Mouse (Mus musculus) gastrocnemius, adult 2 months (tissue): ENCODE data around the gene 1700001C19Rik. TPM values are rescaled to one million over a fixed set of nuclear protein-coding genes. Genes with fewer than 3 reads are reported as not detected.

ENCODE experiments used
- DNase-seq: peaks from one replicate; pipeline ENCODE4 v3.0.0; 2022
- H3K27ac ChIP-seq: fragments of 200-600 bp; 2 replicates; pipeline ENCODE4 v1.8.1; 2022; ENCODE audit warnings: mild to moderate bottlenecking
- H3K4me3 ChIP-seq: fragments of 200-600 bp; 2 replicates; pipeline ENCODE4 v1.8.1; 2022; ENCODE audit warnings: mild to moderate bottlenecking, moderate library complexity
- CTCF ChIP-seq: fragments of 200-600 bp; IDR thresholded peaks from 2 replicates; pipeline ENCODE4 v1.8.1; 2022; ENCODE audit warnings: antibody characterized with exemption, mild to moderate bottlenecking, moderate library complexity
- intact Hi-C: fragments of 180-260 bp; cut with DNase I; formaldehyde crosslinking; loops from one replicate; pipeline ENCODE4 v1.15.1; 2025
- total RNA-seq, 2 experiments: library from RNA; stranded (reverse); gene quantifications; 2 replicates each; pipeline ENCODE4 v1.2.3; 2021

Gene 1700001C19Rik
- total RNA-seq, 2 experiments from 2014 or later = not detected

- peak; percentile 62 for DNase-seq
- H3K27ac ChIP-seq = no peak overlapping the region
- H3K4me3 ChIP-seq = no peak overlapping the region
- intact Hi-C loops = loop anchor here (2.0 kb wide), 1 partner anchor 74 kb away; no protein-coding TSS in a partner anchor
- peak; percentile 78 for TF ChIP-seq CTCF
Measured at GRCm38 (mm10) chr17:47408558-47408898, 28.6 kb downstream of the 1700001C19Rik start.

GRCm38 (mm10) chr17:47407717-47408557, 29.2 kb downstream of the 1700001C19Rik start:
- Histone ChIP-seq H3K27ac (no peak overlapping the region), H3K4me3 (no peak overlapping the region)
- DNase-seq = no peak
- TF ChIP-seq CTCF = no peak
- intact Hi-C loops = loop anchor here (2.0 kb wide), 1 partner anchor 75 kb away; no protein-coding TSS in a partner anchor

DNA sequence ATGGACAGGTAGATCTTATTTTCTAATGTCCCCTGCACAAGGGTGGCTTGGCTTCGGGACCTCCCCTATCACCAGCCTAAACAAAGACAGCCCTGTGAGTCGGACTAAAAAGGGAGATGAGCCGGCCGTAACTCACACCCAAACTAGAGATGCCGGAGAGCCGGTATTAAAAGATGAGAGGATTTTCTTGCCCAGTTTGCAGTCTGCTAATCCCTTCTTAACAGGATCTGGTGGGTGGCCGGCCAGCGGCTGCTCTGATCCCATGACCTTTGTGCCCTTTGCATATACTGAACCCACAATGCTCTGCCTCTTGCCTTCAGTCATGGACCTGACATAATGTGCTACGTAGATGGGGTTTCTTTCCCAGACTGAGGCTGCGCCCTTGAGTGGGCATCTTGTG, 36.7 kb downstream of the 1700001C19Rik start, which contains the start of gene Guca1a:
Guca1a (minus strand) TSS at position 134 of the 400 bp plus-strand sequence.
- TF ChIP-seq CTCF = no peak
- no peak for DNase-seq
- intact Hi-C loops = no loop called here
- H3K4me3 ChIP-seq = no peak within 1 kb of the TSS
- no peak within 1 kb of the TSS for H3K27ac ChIP-seq

- Histone ChIP-seq H3K27ac (no peak overlapping the region), H3K4me3 (no peak overlapping the region)
- intact Hi-C loops = no loop called here
- no peak for DNase-seq
- TF ChIP-seq CTCF = no peak
Measured at GRCm38 (mm10) chr17:47399091-47399490, 38.1 kb downstream of the 1700001C19Rik start.

- no peak overlapping the region for H3K27ac ChIP-seq
- peak overlapping the region; percentile 69 for H3K4me3 ChIP-seq
- intact Hi-C loops = no loop called here
- DNase-seq = peak; percentile 56
- TF ChIP-seq CTCF = no peak
Measured at GRCm38 (mm10) chr17:47395376-47395913, 41.7 kb downstream of the 1700001C19Rik start.

DNA sequence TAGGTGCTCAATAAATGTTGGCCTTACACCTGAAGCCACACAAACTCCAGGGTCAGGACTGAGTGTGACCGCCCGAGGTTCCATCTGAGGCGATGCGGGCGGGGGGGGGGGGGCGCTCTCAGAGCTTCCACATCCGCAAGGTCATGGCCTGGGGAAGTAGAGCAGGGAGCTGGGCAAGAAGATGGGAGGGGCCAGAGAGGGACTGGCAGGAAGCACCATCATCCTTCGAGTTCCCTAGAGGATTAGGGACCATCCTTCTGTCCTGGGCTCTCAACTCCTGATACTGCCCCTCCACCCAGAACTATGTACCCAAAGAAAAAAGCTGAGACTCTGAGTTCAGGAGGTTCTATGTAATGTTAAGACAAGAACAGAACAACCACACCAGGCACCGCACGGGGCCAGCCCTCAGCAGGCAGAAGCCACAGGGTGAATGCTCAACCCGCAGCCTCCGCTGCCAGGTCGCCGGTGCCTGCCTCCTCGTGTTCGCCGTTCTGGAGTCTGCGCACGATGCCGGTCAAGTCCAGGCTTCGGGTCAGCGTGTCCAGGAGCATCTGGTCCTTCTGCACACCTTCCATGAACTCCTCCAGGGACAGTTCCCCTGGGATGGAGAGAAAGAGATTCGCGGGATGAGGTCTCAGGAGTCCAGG, 42.8 kb downstream of the 1700001C19Rik start:
- H3K4me3 ChIP-seq = peak overlapping the region; percentile 69
- DNase-seq = no peak

DNA sequence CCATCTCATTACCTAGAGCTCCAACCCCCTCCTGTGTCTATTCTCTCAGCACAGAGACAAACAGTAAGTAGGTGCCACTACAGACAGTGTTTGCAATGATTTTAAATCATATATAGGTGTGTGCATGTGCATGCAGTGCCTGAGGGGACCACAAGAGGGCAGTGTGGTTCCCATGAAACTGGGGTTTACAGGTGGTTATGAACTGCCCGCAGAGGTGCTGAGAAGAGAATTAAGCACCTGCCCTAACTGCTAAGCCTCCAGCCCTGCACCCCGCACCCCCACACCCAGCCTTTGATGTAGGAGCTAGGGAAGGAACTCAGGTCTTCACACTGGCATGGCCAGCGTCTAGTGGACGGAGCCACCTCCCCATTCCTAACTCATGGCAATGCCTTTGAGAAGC, 50.5 kb downstream of the 1700001C19Rik start:
- peak; percentile 44 for DNase-seq

More for the DNA sequence above, 42.8 kb downstream of the 1700001C19Rik start:
- intact Hi-C loops = no loop called here
- H3K27ac ChIP-seq = no peak overlapping the region
- no peak for TF ChIP-seq CTCF

DNA sequence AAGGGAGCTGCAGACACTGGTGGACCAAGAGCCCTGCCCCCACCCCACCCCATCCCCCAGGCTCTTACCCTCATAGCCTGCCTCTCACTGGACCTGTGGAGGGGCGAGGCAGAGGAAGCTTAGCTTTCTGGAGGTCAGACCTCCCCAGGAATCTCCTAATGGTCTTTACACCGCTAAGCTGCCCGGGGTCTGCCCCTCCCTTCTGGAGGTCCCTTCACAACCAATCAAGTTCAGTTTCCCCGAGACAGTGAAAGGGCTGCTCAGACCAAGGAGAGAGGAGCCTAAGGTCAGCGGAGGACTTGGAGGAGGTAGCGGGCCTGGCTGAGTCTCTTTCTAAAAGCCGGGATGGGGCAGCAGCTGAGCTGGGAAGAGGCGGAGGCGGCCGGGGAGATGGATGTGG, 52.0 kb downstream of the 1700001C19Rik start, which contains the start of gene Guca1b:
Guca1b (plus strand) TSS at position 249 of the 400 bp plus-strand sequence.
- H3K27ac ChIP-seq = no peak within 1 kb of the TSS
- intact Hi-C loops = loop anchor here (5.0 kb wide), 1 partner anchor 97 kb away; no protein-coding TSS in a partner anchor
- TF ChIP-seq CTCF = no peak
- H3K4me3 ChIP-seq = no peak within 1 kb of the TSS
- no peak for DNase-seq

More for the DNA sequence above, 50.5 kb downstream of the 1700001C19Rik start:
- intact Hi-C loops = loop anchor here (5.0 kb wide), 1 partner anchor 96 kb away; no protein-coding TSS in a partner anchor
- Histone ChIP-seq H3K4me3 (no peak overlapping the region), H3K27ac (no peak overlapping the region)
- peak; percentile 76 for TF ChIP-seq CTCF

DNA sequence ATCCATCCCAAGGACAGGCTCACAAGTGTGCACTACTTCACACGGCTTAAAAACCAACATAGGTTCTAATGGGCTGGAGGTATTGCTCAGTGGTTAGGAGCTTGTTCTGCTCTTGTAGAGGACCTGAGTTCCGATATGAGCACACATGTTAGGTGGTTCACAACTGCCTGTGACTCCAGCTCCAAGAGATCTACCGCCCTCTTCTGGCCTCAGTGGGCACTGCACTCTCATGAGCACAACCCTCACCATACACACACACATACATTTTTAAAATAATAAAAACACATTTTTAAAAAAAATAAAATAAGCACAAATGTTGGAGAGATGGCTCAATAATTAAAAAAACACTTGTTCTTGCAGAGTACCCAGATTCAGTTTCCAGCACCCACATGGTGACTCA, 53.1 kb downstream of the 1700001C19Rik start:
- no peak for DNase-seq
- no peak overlapping the region for H3K4me3 ChIP-seq
- intact Hi-C loops = no loop called here
- no peak overlapping the region for H3K27ac ChIP-seq
- TF ChIP-seq CTCF = peak; percentile 31

GRCm38 (mm10) chr17:47383266-47383665, 53.9 kb downstream of the 1700001C19Rik start:
- TF ChIP-seq CTCF = no peak
- no peak for DNase-seq
- H3K27ac ChIP-seq = no peak overlapping the region
- intact Hi-C loops = no loop called here
- no peak overlapping the region for H3K4me3 ChIP-seq

- no peak for DNase-seq
- no peak for TF ChIP-seq CTCF
- intact Hi-C loops = no loop called here
- H3K4me3 ChIP-seq = no peak overlapping the region
- H3K27ac ChIP-seq = no peak overlapping the region
Measured at GRCm38 (mm10) chr17:47381917-47382316, 55.3 kb downstream of the 1700001C19Rik start.

- no peak overlapping the region for H3K27ac ChIP-seq
- no peak for TF ChIP-seq CTCF
- no peak overlapping the region for H3K4me3 ChIP-seq
- intact Hi-C loops = no loop called here
- DNase-seq = no peak
Measured at GRCm38 (mm10) chr17:47378133-47378532, 59.0 kb downstream of the 1700001C19Rik start.
